Mouse (Mus musculus) urinary bladder, postnatal 36 days (tissue): ENCODE data around the gene Cirbp.
"Not testable (repeated sequence)": the region's sequence is repeated elsewhere in the genome, so short reads cannot be mapped to it uniquely, and the experiment has no call there.

Experiments
- DNase-seq, 2 experiments: peaks; one replicate each; pipeline ENCODE4 v3.0.0; 2022; ENCODE audit warnings: low spot score in 2 of 2, mixed read lengths in 1 of 2

Gene Cirbp

DNA sequence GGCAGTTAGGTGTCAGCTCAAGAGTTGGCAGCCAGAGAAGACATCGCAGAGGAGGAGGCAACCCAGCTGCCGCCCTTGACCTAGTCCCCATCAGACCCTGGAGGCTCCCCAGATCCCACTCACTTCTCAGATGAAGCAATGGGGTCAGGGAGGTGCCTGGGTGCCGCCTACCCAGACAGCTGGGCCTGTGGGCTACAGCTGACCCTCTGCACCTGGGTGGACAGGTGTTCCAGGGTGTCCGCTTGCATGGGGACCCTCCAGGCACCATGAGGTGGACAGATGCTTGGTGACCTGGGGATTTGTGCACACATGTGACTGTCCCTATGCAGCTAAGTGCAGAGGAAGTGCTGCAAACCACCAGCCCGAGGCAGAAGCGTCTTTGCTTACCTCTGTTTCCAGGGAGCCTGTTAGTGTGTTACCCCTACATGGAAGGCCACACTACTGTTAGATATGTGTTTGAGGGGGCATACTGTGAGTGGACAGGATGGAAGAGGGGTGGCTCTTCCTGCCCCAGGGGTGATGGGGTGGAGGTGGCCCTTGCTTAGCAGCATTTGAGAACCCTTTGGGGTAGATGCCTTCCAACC is 3.0 kb upstream of the Cirbp start:
- no peak for DNase-seq

DNA sequence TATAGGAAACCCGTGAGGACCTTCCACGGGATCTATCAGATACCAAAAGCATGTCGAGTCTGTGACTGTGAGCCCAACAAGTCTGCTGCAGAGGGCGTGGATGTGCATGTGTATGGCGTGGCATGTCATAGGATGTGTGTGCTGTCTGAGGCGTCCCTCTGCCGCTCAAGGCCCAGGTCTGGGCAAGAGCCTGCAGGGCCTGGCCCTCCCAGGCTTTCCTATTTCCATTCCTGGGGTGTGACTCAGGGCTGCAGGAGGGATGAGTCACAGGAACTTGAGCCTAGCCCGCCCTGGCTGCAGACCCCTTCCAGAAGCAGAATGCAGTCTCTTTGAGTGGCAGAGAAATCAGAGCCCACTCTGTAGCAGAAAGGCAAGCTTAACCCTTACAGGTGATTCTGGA is 2.1 kb upstream of the Cirbp start:
- DNase-seq, result peak; percentile 59 to 75

DNA sequence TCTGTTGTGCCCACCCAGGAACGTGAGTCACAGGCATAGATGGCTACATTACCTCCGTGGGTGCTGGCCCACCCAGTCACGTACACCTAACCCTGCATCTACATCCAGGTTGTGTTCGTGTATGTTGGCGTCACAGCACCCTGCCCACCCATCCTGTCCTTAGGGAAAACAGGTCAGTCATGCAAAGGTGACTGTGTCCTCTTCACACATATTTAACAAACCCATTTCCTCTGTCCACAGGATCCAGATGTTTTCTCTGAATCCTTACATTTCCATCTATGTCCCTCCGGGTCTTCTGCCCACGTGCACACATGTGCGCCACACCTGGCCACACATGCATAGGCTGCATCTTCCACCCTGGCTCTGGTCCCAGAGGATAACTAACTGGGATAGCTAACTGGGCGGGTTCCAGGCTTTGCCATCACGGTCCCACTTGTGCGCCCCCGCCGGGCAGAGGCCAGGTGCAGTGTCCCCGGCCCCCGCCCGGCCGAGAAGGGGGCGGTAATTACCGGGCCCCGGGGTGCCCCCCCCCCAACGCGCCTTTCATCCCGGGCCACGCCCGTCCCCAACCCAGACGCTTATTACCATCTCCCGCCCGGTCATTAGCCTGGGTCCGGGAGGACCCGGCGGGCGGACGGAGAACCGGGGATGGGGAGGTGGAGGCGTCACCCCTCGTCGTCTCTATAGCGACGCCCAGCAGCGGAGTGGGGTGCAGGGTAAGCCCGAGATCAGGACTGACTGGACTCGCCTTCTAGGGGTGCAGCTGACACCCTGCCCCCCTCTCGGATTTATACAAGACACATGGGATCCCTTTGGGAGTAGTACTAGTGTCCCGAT is 1.4 kb upstream of the Cirbp start:
- no peak for DNase-seq

DNA sequence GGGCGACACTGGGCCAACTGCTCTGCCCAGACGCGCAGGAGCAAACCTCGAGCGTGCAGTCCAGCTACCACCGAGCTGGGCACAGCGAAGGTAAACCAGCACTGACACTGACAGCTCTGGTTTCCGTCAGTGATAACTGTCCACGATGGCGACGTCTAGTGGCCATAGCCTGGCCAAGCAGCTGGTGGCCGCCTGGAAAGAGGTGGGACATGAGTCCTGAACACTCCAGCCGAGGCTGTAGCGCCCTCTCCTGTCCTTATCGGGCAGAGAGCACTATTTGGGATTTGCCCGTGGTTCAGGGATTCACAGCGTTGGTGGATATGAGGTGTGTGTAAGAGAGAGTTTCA is 814 bp upstream of the Cirbp start:
- DNase-seq, result peak; percentile 95 to 97

DNA sequence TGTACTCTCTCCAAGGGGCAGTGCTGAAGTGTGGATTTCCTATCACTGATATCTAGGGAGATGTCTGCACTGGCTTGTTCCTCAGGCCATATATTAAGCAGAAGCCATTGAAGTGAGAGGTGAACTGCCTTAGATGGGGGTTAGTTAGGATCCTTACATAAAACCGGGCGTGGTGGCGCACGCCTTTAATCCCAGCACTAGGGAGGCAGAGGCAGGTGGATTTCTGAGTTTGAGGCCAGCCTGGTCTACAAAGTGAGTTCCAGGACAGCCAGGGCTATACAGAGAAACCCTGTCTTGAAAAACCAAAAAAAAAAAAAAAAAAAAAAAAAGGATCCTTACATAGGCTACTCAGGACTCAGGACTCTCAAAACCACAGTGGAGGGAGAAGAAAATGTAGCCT is 351 bp downstream of the Cirbp start:
- not testable (repeated sequence) for DNase-seq

DNA sequence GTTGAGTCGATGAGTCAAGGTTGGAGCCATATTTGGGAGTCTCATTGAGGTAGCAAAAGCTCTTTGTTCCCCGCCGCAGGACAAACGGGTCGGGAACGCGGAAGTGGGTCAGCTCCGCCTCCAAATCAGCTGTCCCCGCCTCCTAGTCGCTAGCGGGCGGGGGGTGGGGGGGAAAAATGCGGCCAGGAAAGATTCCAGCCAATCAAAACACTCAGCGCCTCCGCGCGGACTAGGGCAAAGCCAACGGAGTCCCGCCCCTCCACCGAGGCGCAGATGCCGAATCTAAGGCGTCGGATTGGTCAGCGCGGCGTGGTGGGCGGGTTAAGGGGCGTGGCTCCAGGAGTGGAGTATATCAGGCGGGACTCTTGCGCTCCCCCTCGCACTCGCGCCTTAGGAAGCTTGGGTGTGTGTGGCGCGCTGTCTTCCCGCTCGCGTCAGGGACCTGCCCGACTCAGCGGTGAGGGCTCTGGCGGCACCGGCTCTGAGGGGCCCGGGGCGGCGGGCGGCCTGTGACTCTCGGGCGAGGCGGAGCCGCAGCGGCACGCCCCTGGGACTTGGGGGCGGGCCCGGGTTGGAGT is 1.8 kb downstream of the Cirbp start:
- peak; percentile 97 to 98 for DNase-seq

DNA sequence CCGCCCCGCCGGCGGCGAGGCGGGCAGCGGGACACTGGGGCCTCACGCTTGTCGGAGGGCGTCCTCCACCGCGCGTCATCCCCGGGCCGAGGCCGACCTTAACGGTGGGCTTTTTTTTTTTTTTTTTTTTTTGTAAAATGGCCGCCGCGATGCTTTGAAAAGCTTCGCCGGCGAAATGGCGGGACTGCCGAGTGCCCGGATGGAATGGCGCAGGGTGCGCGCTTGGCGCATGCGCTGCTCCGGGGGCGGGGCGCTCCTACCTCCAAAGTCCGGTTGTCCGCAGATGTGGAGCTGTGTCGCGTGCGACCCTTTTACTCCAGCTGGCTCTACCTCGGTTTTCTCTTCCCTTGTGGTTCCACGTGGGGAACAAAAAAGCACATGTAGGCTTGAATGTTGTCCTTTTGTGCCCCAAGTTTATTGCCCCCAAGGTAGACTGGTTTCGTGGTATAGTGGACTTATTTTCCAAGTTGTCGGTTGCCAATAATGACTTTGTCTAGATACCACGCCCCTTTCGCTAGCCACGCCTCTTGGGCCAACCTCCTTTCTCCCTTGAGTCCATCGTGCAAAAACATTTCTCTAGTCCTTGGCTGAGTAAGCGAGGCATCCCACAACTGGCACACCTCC is 2.4 kb downstream of the Cirbp start:
- DNase-seq, result peak; percentile 92 to 93

DNA sequence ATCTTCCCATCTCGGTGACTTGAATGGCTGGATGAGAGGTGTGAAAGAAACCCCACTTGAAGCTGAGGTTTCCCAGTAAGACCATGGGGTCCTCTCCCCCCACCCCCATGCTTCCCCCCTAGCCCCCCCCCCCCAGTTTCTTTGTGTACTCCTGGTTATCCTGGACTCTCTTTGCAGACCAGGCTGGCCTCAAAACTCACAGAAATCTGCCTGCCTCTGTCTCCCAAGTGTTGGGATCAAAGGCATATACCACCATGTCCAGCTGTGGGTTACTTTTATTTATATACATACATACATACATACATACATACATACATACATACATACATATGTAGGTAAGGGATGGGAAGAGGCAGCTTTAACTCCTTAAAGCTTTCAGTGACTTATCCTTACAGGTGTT is 3.3 kb downstream of the Cirbp start:
- no peak for DNase-seq

DNA sequence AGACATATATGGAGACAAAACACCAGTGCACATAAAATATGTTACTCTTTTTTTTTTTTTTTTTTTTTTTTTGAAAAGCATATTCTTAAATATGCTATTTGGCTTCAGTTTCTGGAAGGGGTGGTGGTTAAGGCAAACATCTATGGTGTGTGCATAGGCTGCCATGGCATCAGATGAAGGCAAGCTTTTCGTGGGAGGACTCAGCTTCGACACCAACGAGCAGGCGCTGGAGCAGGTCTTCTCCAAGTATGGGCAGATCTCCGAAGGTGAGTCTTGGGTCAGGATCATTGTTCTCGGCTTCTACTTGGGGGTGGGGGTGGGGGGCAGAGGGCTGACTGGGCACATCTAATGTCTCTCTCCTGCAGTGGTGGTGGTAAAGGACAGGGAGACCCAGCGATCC is 3.9 kb downstream of the Cirbp start:
- no peak for DNase-seq

DNA sequence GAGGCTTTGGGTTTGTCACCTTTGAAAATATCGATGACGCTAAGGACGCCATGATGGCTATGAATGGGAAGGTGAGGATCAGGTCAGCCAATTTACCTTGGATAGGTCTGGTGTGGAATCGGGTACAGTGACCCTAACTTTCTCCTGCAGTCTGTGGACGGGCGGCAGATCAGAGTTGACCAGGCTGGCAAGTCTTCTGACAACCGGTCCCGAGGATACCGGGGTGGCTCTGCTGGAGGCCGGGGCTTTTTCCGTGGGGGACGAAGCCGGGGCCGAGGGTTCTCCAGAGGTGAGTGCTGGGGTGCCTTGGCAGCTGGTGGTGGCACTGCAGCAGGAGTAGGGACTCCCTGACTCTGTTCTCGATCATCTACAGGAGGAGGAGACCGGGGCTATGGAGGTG is 4.3 kb downstream of the Cirbp start:
- DNase-seq, result no peak

DNA sequence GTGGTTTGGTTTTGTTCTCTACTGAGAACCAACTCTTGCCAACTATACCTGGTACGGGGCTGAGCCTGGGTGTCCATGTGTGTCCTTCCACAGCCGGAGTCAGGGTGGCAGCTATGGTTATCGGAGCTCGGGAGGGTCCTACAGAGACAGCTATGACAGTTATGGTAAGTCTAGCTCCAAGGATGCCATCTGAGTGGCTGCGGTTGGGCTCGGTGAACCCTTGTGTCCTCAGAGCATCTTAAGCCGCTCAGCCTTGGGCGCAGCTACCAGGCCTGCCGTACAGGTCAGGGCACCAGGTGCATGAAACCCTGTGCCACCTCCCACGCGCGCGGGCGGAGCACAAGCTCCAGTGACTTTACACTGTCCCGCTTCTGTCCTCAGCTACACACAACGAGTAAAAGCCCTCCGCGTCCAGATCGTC is 4.8 kb downstream of the Cirbp start:
- no peak for DNase-seq

DNA sequence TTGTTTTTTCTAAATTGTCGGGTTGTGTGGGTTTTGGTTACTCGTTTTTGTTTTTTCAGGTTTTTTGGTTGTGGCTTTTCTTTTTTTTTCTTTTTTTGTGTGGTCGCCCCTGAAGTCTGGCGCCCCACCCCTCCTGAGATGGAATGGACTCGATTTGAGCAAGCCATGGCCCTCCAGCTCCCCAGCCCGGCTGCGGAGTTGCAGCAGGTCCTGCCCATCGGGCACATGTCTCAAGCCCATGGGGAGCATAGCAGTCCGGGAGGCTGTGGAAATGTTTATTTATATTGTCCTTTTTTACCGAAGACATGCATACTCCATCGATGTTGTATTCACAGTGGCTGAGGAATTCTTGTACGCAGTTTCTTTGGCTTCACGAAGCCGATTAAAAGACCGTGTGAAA is 5.5 kb downstream of the Cirbp start:
- no peak for DNase-seq

DNA sequence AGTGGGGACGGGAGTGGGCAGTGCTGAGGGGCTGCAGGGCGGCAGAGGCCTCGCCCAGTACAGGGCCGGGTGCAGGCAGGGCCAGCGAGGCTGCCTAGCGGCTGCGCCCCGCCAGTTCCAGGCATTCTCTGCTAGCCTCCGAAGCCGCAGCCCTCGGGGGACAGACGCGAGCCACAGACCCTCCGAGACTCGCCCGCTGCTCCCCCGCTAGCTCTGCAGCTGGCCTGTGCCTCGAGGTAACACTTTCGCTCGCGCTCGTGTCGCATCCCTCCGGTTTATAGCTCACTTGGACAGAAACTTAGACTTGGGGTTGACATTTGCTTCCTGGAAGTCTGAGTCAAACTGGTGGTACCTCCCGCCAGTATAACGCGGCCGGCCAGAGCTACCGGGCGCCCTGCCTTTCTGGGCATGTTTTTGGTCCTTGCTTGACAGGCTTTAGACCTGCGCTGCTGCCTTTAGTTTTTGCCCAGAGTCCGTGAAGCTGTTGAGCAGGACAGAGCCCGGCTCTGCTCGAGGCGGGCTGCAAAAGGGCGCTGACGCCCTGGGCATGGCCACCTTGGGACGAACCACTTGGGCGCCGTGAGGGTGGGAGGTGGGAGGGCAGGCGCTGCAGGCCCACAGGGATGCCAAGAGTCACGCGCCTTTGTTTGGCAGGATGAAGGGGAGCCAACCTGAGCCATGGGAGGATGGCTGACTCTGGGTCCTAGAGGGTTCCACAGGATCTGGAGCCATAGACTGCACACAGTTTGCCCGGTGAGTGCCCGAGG is 6.2 kb downstream of the Cirbp start:
- no peak for DNase-seq

DNA sequence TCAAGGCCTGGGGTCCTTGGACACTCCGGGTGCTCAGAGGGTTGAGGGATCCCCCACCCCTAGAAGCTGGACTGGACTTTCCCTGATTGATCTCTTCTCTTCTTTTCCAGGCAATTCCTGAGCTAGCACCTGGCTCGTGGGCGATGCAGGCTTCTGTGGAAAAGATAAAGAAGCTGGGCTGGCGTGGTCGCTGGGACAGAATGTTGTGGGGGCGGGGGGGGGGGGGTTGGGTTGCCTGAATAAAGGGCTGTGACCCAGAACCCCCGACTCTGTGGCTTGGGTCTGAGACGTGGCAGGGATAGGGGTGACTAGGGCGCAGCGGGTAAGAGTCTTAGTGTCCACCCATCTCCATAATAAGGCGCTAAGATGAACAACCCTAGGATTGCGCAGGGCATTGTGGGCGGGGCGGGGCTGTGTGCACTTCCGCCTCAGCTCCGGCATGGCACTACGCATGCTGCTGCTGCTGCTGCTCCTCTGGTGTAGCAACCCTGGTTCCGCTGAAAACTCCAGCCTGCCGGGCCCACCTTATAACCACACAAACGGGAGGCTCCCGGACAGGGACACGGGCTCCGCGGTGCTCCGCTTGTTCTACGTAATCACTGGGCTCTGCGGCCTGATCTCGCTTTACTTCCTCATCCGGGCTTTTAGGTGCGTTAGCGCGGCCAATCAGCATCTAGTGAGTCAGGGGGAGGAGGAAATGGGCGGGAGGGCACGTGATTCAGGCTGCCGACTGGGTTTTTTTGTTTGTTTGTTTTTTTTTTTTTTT is 6.9 kb downstream of the Cirbp start, which contains the start of gene 1600002K03Rik:
Gene 1600002K03Rik, plus strand, starts transcription at position 418 of the 766 bp plus-strand sequence.
- DNase-seq, result peak; percentile 88 to 90

DNA sequence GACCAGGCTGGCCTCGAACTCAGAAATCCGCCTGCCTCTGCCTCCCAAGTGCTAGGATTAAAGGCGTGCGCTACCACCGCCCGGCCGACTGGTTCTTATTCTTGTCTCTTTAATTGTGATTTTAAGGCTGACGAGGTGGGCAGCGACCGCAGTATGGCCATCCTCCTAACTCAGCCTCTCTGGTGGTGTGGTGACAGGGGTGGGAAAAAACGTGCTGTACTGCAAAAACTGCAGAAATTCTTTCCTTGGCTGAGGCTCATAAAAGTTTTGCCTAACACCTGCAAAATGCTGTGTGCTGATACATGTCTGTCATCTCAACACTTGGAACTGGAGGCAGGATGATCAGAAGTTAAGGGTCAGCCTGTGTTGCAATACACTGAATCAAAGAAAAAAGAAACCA is 7.6 kb downstream of the Cirbp start:
- DNase-seq, result no peak

DNA sequence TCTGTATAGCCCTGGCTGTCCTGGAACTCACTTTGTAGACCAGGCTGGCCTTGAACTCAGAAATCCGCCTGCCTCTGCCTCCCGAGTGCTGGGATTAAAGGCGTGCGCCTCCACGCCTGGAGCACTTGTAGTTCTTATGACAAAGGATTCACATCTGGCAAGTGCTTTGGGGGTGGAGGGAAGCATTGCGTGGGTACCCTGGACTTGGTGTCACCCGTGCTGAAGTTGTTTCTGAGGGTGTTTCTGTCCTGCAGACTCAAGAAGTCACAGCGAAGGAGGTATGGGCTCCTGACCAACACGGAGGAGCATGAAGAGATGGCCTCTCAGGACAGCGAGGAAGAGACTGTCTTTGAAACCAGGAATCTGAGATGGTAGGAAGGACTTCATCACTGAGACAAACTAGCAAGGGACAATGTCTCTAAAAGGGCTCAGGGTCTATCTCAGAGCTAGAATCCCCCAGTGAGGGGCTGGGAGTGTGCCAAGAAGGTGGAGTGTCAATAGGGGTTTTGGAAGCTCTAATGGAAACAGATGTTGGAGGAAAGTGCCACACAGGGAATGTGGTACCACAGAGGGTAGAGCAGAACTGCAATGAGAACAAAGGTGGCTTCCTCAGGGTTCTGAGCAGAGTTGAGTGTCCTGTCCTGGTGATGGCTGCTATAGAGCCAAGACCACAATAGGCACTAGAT is 8.3 kb downstream of the Cirbp start:
- DNase-seq, result no peak

DNA sequence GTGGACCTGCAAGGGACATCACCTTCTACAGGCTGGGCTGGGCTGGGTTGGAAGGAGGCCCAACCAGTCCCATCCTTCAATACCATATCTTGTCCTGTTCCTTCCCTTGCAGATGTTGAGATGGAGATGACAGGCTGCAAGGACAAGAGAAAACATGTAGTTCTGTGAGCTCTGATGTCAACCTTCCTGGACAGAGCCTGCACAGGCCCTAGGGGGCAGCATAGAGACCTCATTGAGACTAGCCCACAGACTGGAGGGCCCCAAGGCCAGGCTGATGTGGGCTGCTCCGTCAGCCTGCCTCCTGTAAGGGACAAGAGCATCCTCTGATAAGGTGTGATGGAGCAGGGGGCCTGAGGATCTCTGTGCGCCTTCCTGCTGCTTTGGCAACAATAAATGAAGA is 8.9 kb downstream of the Cirbp start:
- no peak for DNase-seq

DNA sequence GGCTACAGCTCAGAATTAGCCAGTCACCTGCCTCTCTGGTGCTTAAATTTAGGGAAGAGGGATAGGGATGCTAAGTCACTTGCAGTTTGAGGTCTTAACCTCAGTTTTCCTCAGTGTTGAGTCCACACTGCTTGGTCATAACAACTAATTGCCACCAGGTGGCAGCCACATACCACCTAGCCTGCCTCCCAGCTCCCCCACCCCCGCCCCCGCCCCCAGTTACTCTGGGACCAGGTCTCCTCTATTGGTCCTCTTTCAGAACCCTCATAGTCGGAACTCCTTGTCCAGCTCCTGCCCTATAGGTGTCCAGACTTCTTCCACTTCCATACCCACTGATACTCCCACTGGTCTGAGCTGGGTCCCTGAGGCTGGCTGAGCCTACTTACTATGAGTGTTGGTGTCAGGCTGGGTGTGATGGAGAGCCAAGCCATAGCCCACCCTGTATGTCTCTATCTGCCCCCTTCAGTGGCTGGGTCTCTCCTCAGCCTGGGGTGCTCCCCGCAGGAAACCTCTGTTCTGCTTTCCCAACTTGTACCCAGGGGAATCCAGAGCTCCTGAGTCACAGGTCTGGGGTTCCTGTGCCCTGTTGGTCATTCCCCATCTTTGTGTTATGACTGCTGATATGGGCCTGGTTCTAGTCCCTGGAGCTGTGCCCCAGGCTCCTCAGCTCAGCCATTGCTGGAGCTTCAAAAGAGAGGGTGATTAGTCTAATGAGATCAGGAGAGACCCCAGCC is 9.9 kb downstream of the Cirbp start:
- DNase-seq, result no peak

DNA sequence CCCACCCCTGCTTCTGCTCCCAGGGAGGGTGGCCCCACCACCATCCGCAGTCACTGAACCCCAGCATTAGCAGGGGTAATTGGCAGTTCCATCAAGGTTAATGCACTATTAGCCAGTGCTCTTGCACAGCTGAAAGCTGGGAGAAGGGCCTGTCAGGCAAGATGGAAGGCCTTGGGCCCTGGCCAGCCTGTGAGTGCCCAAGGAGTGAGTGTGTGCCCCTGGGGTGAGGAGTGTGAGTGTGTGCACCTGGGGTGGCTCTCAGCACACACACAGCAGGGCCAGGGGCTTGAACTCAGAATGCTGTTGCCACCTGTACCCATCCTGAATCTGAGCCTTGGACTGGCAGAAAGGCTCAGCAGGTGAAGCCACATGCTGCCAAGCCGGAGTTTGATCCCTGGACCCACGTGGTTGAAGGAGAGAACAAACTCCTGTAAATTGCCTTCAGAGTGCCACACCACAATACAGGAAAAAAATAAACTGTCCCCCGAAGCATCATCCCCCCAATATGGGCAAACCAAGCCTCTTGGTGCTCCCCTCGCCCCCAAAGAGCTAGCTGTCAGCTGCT is 10.6 kb downstream of the Cirbp start:
- DNase-seq, result no peak
